Mouse (Mus musculus): Measurements from ENCODE around the gene Slc25a22.

Gene Slc25a22

GRCm38 (mm10) chr7:141433517-141434400 is 3.9 kb downstream of the Slc25a22 start:
- peak; percentile 66 for DNase-seq

- peak; percentile 93 for DNase-seq
Observed at GRCm38 (mm10) chr7:141432741-141433516, 4.8 kb downstream of the Slc25a22 start.

DNA sequence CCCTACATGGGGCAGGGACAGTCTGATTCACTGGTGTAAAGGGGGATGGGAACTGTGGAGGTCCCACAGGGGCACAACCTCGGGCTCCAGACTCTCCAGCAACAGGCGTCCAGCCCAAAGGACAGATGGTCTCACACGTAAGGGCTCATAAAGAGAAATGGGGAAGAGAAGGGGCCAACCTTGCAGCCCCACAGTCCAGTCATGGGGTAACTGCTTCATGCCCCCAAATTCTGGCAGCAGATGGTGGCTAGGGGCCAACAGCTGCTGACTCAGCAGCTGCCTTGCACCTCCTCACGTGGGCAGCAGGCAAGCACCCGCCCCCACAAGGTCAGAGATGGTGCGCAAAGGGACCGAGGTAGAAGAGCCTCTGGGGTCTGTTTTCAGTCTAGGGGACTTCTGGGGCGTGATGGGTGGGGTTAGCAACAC is 5.5 kb downstream of the Slc25a22 start:
- DNase-seq: peak; percentile 70

DNA sequence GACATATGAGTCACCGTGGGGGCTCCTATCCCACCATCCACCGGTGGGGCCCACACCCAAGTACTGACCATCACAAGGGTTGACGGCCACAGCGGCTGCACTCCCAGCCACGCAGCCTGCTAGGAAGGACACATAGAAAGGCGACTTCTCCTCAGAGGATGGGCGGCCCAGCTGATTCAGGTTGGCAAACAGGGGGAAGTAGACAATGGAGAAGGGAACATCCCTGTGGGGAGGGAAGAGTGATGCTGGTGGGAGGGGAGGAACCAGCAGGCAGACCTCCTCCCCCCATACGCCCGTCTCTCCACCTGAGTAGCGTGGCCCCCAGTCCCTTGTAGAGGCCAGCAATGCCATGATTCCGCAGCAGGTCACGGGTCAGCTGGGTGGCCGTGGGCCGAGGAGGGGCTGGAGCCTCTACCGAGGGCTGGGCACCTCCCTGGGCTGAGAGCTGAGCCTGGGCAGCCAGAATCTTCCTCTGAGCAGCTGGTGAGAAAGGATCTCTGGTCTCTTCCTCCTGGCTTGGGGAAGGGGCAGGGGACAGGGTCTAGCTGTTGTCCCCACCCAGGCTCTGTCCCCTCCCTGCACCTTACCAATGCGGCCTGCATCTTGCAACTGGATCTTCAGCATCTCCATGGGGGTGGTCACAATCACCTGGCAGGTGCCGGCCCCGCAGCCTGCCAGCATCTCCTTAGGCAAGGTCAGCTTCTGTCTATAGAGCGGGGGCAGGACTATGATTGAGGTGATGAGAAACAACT is 6.1 kb downstream of the Slc25a22 start:
- peak; percentile 53 for DNase-seq

- DNase-seq: peak; percentile 45
Observed at GRCm38 (mm10) chr7:141430585-141431240, 7.0 kb downstream of the Slc25a22 start.

DNA sequence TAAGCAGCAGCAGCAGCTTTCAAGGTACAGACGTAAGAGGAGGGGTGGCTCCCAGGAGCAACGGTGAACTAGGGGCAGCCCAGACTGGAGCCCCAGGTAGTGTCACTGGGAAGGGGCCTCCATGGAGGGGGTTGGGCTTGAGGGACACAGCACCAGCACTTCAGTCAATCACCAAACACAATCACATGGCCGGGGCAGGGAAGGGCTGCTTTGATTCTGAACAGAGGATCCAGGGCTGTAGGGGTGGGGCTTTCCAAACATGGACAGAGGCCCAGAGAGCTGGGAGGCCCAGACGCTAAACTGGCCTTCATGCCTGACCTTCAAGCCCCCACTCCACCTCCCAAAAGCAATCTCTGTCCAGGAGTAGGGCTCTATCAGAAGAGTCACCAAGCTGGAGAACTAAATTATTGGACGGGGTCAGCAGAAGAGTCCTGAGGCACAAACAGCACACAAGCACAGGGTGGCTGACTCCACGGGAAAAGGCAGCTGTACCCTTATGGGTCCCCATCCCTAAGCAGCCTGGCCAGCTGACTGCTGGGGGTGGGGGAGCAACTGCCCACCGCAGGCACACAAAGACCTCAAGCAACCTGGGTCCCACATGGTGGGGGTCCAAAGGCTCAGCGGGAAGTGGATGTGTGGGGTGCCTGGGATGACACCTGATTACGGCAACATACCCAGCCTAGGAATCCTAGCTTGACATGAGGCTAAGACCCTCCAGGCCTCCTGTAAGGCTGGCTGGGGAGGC is 7.7 kb downstream of the Slc25a22 start:
- peak; percentile 49 for DNase-seq

DNA sequence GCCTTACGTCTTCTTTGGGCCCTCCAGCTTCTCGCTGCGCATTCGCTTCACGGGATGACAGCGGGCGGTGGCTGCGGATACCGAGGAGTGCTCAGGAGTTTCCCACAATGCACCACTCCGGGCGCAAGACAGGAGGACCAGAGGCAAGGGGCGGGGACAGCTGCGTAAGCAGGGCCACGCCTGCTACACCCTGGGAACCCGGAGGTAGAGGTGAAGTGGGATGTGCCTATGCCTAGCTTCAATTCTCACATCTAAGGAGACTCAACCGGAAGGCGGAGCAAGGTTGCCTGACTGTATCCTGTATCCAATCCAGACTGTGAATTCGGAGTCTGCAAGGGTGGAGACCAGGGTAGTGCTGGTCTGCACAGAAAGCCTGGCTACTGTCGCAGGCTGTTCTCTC is 8.4 kb downstream of the Slc25a22 start, which contains the start of gene Cend1:
TSS of gene Cend1 (minus strand) at position 182 of the 400 bp plus-strand sequence.
- DNase-seq: peak; percentile 89

- DNase-seq: peak; percentile 43
Observed at GRCm38 (mm10) chr7:141428701-141429100, 9.0 kb downstream of the Slc25a22 start.

DNA sequence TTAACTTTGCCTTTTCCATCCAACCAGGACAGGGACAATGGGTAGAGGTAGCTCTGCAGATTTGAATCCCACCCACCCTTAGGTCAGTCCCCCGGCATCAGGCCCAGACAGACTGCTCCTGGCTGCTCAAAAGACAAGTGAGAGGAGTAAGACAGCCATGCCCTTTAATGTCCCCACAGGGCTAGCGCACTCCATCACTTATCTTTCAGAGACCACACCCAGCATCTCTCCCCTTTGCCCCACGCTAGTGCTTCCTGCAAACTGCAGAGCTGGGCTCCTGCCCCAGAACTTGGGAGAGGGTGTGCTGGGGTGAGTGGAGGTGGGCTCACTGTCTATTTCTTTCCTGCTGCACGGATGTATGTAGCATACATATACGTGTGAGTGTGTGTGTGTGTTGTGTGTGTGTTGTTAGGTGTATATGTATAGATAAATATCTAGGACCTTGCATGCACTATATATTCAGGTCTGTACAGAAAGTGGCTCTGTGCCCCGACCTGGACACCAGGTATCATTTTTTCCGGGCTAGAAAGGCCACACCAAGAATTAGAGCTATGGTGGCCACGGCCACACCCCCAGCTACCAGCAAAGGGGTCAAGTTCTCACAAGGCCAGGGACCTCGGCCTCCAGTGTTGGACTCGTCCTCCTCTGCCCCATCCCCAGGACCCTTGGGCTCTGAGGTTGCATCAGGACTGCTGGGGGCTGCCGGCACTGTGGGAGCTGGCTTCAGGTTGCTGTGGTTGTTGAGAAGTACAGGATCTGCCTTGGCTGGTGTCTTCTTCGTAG is 10.6 kb downstream of the Slc25a22 start:
- DNase-seq: no peak

DNA sequence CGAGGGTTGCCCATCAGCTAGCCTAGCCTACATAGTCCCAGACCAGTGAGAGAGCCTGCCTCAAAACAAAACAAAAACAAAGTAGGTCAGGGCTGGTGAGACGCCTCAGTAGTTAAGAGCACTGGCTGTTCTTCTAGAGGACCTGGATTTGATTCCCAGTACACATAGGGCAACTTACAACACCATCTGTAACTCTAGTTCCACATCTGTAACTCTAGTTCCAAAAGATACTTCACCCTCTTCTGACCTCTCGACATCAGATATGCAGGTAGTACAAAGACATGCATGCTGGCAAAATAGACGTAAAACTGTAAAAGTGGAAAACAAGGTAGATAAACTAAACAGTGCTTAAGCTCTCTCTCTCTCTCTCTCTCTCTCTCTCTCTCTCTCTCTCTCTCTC is 13.9 kb downstream of the Slc25a22 start:
- DNase-seq: no peak

DNA sequence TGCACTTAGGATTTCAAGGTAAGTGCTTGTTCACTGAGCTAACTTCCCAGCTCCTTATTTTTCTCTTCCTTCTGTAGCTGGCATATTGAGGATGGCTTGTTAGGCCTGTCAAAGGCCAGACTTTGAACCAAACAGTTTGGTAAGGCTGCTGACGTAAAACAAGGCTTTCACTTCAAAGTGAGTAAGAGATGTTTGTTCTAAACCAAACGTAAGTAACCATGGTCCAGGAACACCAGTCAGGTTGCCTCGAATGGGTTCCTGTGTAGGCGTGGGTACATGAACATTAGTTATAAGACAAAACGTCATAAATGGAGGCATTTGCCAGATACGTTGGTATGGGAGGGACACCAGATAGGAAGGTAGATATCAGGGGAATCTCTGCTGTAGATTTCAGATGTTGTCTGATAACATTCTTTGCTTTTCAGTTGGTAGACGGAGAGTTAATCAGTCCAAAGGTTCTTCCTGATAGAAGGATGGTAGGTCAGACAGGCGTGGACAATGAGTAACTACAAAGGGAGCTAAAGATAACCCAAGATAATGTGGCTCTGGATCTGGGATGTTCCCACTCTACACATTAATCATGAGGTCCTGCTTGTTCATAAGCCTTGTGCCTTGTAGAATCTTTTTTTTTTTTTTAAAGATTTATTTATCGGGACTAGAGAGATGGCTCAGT is 17.5 kb downstream of the Slc25a22 start:
- DNase-seq: no peak

DNA sequence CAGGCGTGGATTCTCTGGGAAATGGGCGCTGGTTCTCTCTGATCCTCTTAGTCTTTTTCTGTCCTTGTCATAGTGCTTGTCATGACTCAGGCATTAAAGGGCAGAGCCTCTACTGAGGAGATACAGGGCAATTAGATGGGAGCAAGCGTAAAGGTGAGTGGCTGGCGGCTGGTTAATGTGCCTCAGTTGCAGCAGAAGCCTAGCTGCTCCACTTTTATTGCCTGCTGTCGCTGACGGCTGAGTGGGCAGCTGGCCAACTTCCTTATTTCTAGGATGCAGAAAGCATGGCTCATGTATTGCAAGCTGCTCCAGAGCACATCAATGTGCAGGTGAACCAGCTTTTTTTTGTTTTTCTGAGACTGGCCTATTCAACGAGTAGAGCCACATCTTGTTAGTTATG is 18.7 kb downstream of the Slc25a22 start:
- DNase-seq: peak; percentile 33

DNA sequence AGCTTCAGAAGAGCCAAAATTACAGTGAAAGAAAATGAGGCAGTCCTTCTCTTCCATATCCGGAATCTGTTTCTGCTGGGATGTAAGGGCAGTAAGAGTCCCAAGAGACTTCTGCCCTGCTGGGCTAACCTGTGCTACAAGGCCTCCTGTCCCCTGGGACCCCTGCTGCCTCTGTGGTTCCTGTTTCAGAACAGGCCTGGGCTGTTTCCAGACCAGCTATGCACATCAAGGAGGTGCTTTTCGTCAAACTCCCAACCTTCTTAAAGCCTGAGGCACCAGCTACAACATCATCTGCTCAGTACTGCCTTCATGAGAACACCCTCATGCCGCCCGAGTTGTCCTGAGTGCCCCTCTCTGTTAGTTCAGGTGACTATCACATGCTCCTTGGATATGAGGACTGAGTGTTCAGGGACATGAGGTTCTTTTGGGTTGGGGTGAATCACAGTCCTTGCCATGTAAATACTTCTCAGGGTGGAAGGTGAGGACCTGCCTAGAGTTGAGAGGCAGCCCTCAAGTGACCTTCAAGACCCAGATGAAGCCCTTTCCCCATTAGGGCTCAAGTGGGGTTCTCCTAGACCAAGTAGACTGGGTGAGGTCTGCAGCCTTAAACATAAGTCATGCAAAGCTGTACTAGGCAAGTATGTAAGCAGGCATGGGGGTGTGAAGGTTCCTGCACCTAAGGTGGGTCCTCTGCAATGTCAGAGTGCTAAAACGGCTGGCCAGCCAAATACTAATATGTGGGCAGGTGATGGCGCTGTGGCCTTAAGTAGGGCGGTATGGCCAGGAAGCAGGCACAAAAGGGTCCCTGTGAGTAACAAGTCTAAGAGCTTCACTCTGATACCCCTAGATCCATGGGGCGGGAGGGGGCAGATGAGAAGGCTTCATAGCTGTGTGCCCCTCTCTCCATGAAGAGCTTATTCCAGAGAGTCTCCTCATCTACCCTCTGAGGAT is 19.7 kb downstream of the Slc25a22 start:
- no peak for DNase-seq

DNA sequence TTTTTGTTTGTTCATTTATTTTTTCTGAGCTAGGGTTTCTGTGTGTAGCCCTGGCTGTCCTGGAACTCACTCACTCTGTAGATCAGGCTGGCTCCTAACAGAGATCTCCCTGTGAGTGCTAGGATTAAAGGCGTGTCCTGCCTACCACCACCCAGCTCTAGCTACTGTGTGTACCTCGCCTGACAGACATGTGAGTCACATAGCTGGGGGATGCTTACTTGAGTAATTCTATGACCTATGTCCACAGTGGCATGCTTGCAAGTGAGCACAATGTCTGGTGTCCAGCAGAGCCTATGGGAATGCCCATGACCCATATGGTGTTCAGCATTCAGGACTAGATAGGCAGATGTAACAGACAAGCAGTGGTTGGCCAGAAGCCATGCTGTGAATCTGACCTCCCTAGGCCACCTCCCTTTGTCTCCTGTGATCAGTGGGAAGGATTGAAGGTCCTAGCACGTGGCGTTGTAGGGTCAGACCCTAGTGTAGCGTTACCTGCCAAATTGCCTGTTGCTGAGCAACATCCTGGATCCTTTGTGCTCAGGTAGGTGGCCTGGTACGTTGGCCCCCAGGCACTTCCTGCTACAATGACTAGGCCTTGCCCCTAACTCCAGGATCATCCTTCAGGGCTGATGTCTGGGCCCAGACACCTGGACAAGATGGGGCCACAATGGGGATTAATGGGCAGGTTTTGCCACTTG is 21.4 kb downstream of the Slc25a22 start:
- peak; percentile 32 for DNase-seq

GRCm38 (mm10) chr7:141413809-141414584 is 23.7 kb downstream of the Slc25a22 start, which contains the start of gene Gatd1:
TSS of gene Gatd1 (minus strand) at chr7:141414136.
- peak; percentile 99 for DNase-seq

DNA sequence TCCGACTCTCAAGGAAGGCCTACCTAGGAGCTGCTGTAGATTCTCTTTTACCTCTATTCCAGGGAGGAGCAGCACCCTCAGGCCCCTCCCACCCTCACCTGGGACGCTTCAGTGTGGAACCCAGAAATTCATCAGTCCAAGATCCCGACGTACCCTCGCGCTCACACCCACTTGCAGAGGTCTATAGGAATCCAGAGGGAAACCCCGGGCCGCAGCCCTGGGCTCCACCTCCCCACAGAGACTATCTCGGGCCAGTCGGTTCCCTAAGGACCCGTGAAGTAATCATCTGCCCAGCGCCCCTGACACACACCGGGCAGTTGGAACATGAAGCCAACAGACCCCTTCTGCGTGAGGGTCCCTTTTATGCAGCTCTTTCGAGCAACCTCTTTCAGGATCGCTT is 24.4 kb downstream of the Slc25a22 start:
- DNase-seq: peak; percentile 46

DNA sequence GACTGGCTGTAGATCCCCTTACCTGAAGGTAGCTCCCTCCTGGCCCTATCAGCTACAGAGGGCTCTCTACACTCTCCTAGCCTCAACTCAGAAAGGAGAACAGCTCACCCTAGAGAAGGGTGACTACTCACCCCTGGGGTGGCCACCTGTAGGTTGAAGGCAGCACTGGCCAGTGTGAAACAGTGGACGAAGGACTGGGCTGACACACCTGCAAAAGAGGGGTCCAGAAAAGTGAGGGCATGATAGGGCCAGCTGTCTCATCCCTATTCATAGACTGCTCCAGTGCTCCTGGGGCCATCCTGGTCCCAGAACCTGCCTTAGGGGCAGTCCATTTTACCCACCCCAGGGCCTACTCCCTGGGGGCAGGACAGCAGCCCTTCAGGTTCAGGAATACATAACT is 26.0 kb downstream of the Slc25a22 start:
- no peak for DNase-seq

- DNase-seq: peak; percentile 37
Observed at GRCm38 (mm10) chr7:141410631-141411030, 27.1 kb downstream of the Slc25a22 start.
